Mouse (Mus musculus): ENCODE results near the gene Krtap9-5.

DNA sequence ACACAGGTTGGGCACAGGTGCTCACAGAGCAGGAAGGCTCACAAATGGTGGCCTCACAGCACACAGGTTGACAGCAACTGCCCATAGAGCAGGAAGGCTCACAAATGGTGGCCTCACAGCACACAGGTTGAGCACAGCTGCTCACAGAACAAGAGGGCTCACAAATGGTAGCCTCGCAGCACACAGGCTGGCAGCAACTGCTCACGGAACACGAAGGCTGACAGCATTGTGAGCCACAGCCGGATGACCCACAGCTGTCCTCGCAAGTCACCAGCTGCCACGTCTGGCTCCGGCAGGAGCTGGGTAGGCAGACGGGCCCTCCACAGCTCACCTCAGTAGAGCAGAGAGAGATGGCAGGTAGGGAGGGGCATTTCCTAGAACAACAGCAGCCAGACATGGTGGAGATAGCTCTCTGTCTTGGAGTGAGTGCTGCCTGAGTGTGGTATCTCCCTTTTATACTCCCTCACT, 37.9 kb downstream of the Krtap9-5 start, which contains the start of gene Krtap16-1:
- TF ChIP-seq POLR2A (IDR thresholded peaks at IDR 0.05; ENCODE audit: low read depth, low read length), result no peak
- TF ChIP-seq CTCF (IDR thresholded peaks at IDR 0.05; ENCODE audit: extremely low read depth, insufficient read depth, insufficient read length, insufficient replicate concordance), result no peak

Measured in spleen, adult 2 months (tissue).